Mouse (Mus musculus) hindbrain, postnatal 0 days (tissue): Measurements from ENCODE around the gene Fgfr2. TPM values are rescaled to one million over a fixed set of nuclear protein-coding genes. Genes with fewer than 3 reads are reported as not detected.

Source experiments
- ATAC-seq: fragments of 200-750 bp; cut with Nextera tagmentation; 2 replicates; pipeline ENCODE4 v1.8.0; 2017; ENCODE audit warnings: mild to moderate bottlenecking, moderate TSS enrichment, moderate library complexity
- DNase-seq: peaks from one replicate; pipeline ENCODE4 v3.0.0-alpha.2; 2015; ENCODE audit warnings: low spot score
- H3K27ac ChIP-seq: fragments of 300-500 bp; sonication (generic); 2 replicates; pipeline ENCODE4 v1.5.1; 2014; ENCODE audit warnings: mild to moderate bottlenecking
- H3K27me3 ChIP-seq: fragments of 300-500 bp; sonication (generic); 2 replicates; pipeline ENCODE4 v1.6.1; 2014; ENCODE audit warnings: low read length, mixed read lengths; ENCODE audit not compliant: insufficient read depth
- H3K36me3 ChIP-seq: fragments of 300-500 bp; sonication (generic); 2 replicates; pipeline ENCODE4 v1.6.1; 2014; ENCODE audit warnings: low read length, mixed read lengths; ENCODE audit not compliant: insufficient read depth
- H3K4me1 ChIP-seq: fragments of 300-500 bp; sonication (generic); 2 replicates; pipeline ENCODE4 v1.6.1; 2014; ENCODE audit warnings: antibody characterized with exemption, low read length, mixed read lengths; ENCODE audit not compliant: insufficient read depth
- H3K4me2 ChIP-seq: fragments of 300-500 bp; sonication (generic); 2 replicates; pipeline ENCODE4 v1.6.1; 2014; ENCODE audit warnings: low read depth, mild to moderate bottlenecking, low read length, moderate library complexity, mixed read lengths
- H3K4me3 ChIP-seq: fragments of 300-500 bp; sonication (generic); 2 replicates; pipeline ENCODE4 v1.5.1; 2014; ENCODE audit warnings: low read length
- H3K9ac ChIP-seq: fragments of 300-500 bp; sonication (generic); replicated peaks from 2 replicates; pipeline ENCODE4 v1.6.1; 2014; ENCODE audit warnings: mild to moderate bottlenecking, low read length, moderate library complexity, mixed read lengths
- H3K9me3 ChIP-seq: fragments of 300-500 bp; sonication (generic); 2 replicates; pipeline ENCODE4 v1.6.1; 2016; ENCODE audit warnings: low read length, mixed read lengths
- CTCF ChIP-seq: IDR thresholded peaks from 2 replicates; pipeline ENCODE4 v1.5.1; 2016; ENCODE audit warnings: antibody characterized with exemption, control low read depth, low read depth
- WGBS: fragments of 180-500 bp; shearing (Covaris S2); extraction: QIAGEN DNeasy Blood & Tissue Kit; methylation state at CpG from one replicate; pipeline ENCODE4 v1.1.7; 2014; 5-methylcytosine and 5-hydroxymethylcytosine counted together
- polyA plus RNA-seq: library from polyadenylated mRNA; unstranded; fragments of >200 nt; fragmentation: Nextera tagmentation; extraction: Ambion mirVana; gene quantifications from 2 replicates; pipeline ENCODE4 v1.2.1, GENCODE M21; 2015
- total RNA-seq: library from RNA; depleted of rRNA; stranded (reverse); fragments of >200 nt; gene quantifications from 2 replicates; pipeline ENCODE4 v1.2.3, GENCODE M21; 2014

Gene Fgfr2
- total and polyA plus RNA-seq, 2 experiments from 2014 or later: 17.3 to 49.0 TPM

GRCm38 (mm10) chr7:132784101-132784500 lies 339.0 kb downstream of the Fgfr2 start:
- Histone ChIP-seq H3K27me3 (no peaks in the 10 kb centered on the region), H3K4me2 (no peak overlapping the region), H3K27ac (no peak overlapping the region), H3K4me3 (no peak overlapping the region), H3K9ac (no peak overlapping the region), H3K9me3 (no peaks in the 10 kb centered on the region), H3K4me1 (peaks cover 35% of the 10 kb centered on the region), H3K36me3 (no peaks in the 10 kb centered on the region)
- DNase-seq (no peak), ATAC-seq (no peak)
- TF ChIP-seq CTCF: no peak
- WGBS: 58% methylated on average over 5 of the region's 5 CpGs

GRCm38 (mm10) chr7:132781850-132782249 lies 341.3 kb downstream of the Fgfr2 start:
- peaks cover 35% of the 10 kb centered on the region for H3K4me1 ChIP-seq
- DNase-seq: no peak
- H3K36me3 ChIP-seq: peaks cover 9% of the 10 kb centered on the region; the same call in 1 of the 2 replicates
- no peaks in the 10 kb centered on the region for H3K27me3 ChIP-seq
- TF ChIP-seq CTCF: no peak
- 33% methylated on average over 6 of the region's 6 CpGs for WGBS
- peak overlapping the region; percentile 69 for H3K27ac ChIP-seq
- no peak for ATAC-seq
- H3K9ac ChIP-seq: no peak overlapping the region
- no peak overlapping the region for H3K4me3 ChIP-seq
- H3K4me2 ChIP-seq: no peak overlapping the region
- no peaks in the 10 kb centered on the region for H3K9me3 ChIP-seq

- 16% methylated on average over 7 of the region's 7 CpGs for WGBS
- Histone ChIP-seq H3K4me1 (peaks cover 31% of the 10 kb centered on the region), H3K9me3 (no peaks in the 10 kb centered on the region), H3K27ac (peak overlapping the region; percentile 69), H3K4me3 (no peak overlapping the region), H3K36me3 (peaks cover 9% of the 10 kb centered on the region; the same call in 1 of the 2 replicates), H3K4me2 (no peak overlapping the region), H3K9ac (no peak overlapping the region), H3K27me3 (no peaks in the 10 kb centered on the region)
- TF ChIP-seq CTCF: peak; percentile 37
- ATAC-seq: peak; percentile 73
- peak; percentile 79 for DNase-seq
Observed at GRCm38 (mm10) chr7:132781130-132781814, 341.9 kb downstream of the Fgfr2 start.

- Histone ChIP-seq H3K9ac (no peak overlapping the region), H3K27me3 (no peaks in the 10 kb centered on the region), H3K27ac (peak overlapping the region; percentile 69), H3K4me1 (peaks cover 24% of the 10 kb centered on the region), H3K9me3 (no peaks in the 10 kb centered on the region), H3K4me3 (no peak overlapping the region), H3K4me2 (no peak overlapping the region), H3K36me3 (peaks cover 9% of the 10 kb centered on the region; the same call in 1 of the 2 replicates)
- 24% methylated on average over 4 of the region's 4 CpGs for WGBS
- ATAC-seq: peak; percentile 44
- TF ChIP-seq CTCF: no peak; the same call in 1 of the 2 replicates
- DNase-seq: peak; percentile 65
Observed at GRCm38 (mm10) chr7:132780611-132781010, 342.5 kb downstream of the Fgfr2 start.

GRCm38 (mm10) chr7:132778630-132779029 lies 344.5 kb downstream of the Fgfr2 start:
- Histone ChIP-seq H3K9me3 (no peaks in the 10 kb centered on the region), H3K36me3 (peaks cover 9% of the 10 kb centered on the region; the same call in 1 of the 2 replicates), H3K9ac (no peak overlapping the region), H3K4me2 (no peak overlapping the region), H3K4me1 (peaks cover 18% of the 10 kb centered on the region), H3K4me3 (no peak overlapping the region), H3K27me3 (no peaks in the 10 kb centered on the region), H3K27ac (no peak overlapping the region)
- ATAC-seq: no peak
- TF ChIP-seq CTCF: no peak
- WGBS: 90% methylated on average over 13 of the region's 13 CpGs
- DNase-seq: no peak

GRCm38 (mm10) chr7:132777728-132778453 lies 345.3 kb downstream of the Fgfr2 start:
- no peak for TF ChIP-seq CTCF
- peaks cover 9% of the 10 kb centered on the region; the same call in 1 of the 2 replicates for H3K36me3 ChIP-seq
- peaks cover 18% of the 10 kb centered on the region for H3K4me1 ChIP-seq
- H3K9me3 ChIP-seq: no peaks in the 10 kb centered on the region
- no peak overlapping the region for H3K4me2 ChIP-seq
- ATAC-seq (no peak), DNase-seq (no peak)
- 96% methylated on average over 1 of the region's 1 CpGs for WGBS
- no peak overlapping the region for H3K4me3 ChIP-seq
- no peak overlapping the region for H3K9ac ChIP-seq
- no peaks in the 10 kb centered on the region for H3K27me3 ChIP-seq
- H3K27ac ChIP-seq: no peak overlapping the region
